Mouse (Mus musculus) stomach, embryonic 16.5 days (tissue): ENCODE data around the gene Otud7a. TPM values are rescaled to one million over a fixed set of nuclear protein-coding genes. Genes with fewer than 3 reads are reported as not detected.

Experiments used
- ATAC-seq: fragments of 200-750 bp; cut with Nextera tagmentation; 2 replicates; pipeline ENCODE4 v1.8.0; 2017; ENCODE audit warnings: moderate number of reproducible peaks, moderate TSS enrichment; ENCODE audit not compliant: insufficient read depth, low FRiP score
- H3K27ac ChIP-seq: fragments of 300-500 bp; sonication (generic); 2 replicates; pipeline ENCODE4 v1.5.1; 2014; ENCODE audit warnings: low read length
- H3K27me3 ChIP-seq: fragments of 300-500 bp; sonication (generic); 2 replicates; pipeline ENCODE4 v1.6.1; 2014; ENCODE audit warnings: low read length, control low read depth, mixed read lengths; ENCODE audit not compliant: control insufficient read depth, insufficient read depth
- H3K36me3 ChIP-seq: fragments of 300-500 bp; sonication (generic); 2 replicates; pipeline ENCODE4 v1.6.1; 2014; ENCODE audit warnings: low read length; ENCODE audit not compliant: control insufficient read depth, insufficient read depth
- H3K4me1 ChIP-seq: fragments of 300-500 bp; sonication (generic); 2 replicates; pipeline ENCODE4 v1.6.1; 2014; ENCODE audit warnings: low read length, control low read depth, mixed read lengths; ENCODE audit not compliant: control insufficient read depth, insufficient read depth
- H3K4me2 ChIP-seq: fragments of 300-500 bp; sonication (generic); 2 replicates; pipeline ENCODE4 v1.6.1; 2014; ENCODE audit warnings: low read depth, low read length, mixed read lengths
- H3K4me3 ChIP-seq: fragments of 300-500 bp; sonication (generic); replicated peaks from 2 replicates; pipeline ENCODE4 v1.5.1; 2014; ENCODE audit warnings: mild to moderate bottlenecking, low read length
- H3K9ac ChIP-seq: fragments of 300-500 bp; sonication (generic); 2 replicates; pipeline ENCODE4 v1.6.1; 2014; ENCODE audit warnings: low read length
- H3K9me3 ChIP-seq: fragments of 300-500 bp; sonication (generic); replicated peaks from 2 replicates; pipeline ENCODE4 v1.6.1; 2016; ENCODE audit warnings: low read length, control low read depth; ENCODE audit not compliant: control insufficient read depth
- WGBS: fragments of 180-500 bp; shearing (Covaris S2); extraction: QIAGEN DNeasy Blood & Tissue Kit; methylation state at CpG from one replicate; pipeline ENCODE4 v1.1.7; 2014; 5-methylcytosine and 5-hydroxymethylcytosine counted together
- polyA plus RNA-seq: library from polyadenylated mRNA; unstranded; fragments of >200 nt; fragmentation: Nextera tagmentation; extraction: Ambion mirVana; gene quantifications from 2 replicates; pipeline ENCODE4 v1.2.1, GENCODE M21; 2015

The Otud7a gene
- polyA plus RNA-seq, 1 experiment from 2014 or later: 0.19 TPM

GRCm38 (mm10) chr7:63687056-63687455, 242.5 kb downstream of the Otud7a start:
- H3K27ac ChIP-seq: no peak overlapping the region
- ATAC-seq: no peak
- 73% methylated on average over 4 of the region's 4 CpGs for WGBS

DNA sequence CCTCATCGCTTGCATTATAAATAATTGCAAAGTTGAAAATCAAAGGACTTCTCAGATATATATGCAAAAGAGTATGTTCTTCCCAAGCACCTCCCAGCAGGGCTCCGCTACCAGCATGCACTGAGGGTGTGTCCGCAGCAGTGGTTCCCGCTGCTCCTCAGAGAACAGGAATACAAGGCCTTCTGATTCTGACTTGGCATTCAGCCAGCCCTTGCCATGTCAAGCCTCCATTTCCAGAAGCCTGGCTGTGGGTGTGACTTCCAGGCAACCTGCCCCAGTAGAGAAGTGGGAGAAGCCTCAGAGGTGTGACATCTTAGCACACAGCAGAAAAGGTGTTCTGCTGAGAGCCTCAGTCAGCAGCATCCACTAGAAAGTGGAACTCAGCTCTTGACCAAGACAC, 253.4 kb downstream of the Otud7a start:
- ATAC-seq: no peak
- Histone ChIP-seq H3K27ac (no peak overlapping the region), H3K4me2 (no peak overlapping the region), H3K4me1 (no peaks in the 10 kb centered on the region), H3K9ac (no peak overlapping the region), H3K36me3 (no peaks in the 10 kb centered on the region), H3K9me3 (no peaks in the 10 kb centered on the region), H3K27me3 (no peaks in the 10 kb centered on the region), H3K4me3 (no peak overlapping the region)
- WGBS: 74% methylated on average over 4 of the region's 4 CpGs

More at GRCm38 (mm10) chr7:63687056-63687455, 242.5 kb downstream of the Otud7a start:
- Histone ChIP-seq H3K4me1 (no peaks in the 10 kb centered on the region), H3K9me3 (no peaks in the 10 kb centered on the region), H3K9ac (no peak overlapping the region), H3K27me3 (no peaks in the 10 kb centered on the region), H3K4me3 (no peak overlapping the region), H3K4me2 (no peak overlapping the region), H3K36me3 (no peaks in the 10 kb centered on the region)

GRCm38 (mm10) chr7:63717903-63718302, 273.4 kb downstream of the Otud7a start:
- ATAC-seq: no peak
- Histone ChIP-seq H3K4me2 (no peak overlapping the region), H3K9ac (no peak overlapping the region), H3K4me3 (no peak overlapping the region), H3K4me1 (no peaks in the 10 kb centered on the region), H3K36me3 (no peaks in the 10 kb centered on the region), H3K27ac (no peak overlapping the region), H3K27me3 (no peaks in the 10 kb centered on the region), H3K9me3 (no peaks in the 10 kb centered on the region)
- 80% methylated on average over 8 of the region's 8 CpGs for WGBS

DNA sequence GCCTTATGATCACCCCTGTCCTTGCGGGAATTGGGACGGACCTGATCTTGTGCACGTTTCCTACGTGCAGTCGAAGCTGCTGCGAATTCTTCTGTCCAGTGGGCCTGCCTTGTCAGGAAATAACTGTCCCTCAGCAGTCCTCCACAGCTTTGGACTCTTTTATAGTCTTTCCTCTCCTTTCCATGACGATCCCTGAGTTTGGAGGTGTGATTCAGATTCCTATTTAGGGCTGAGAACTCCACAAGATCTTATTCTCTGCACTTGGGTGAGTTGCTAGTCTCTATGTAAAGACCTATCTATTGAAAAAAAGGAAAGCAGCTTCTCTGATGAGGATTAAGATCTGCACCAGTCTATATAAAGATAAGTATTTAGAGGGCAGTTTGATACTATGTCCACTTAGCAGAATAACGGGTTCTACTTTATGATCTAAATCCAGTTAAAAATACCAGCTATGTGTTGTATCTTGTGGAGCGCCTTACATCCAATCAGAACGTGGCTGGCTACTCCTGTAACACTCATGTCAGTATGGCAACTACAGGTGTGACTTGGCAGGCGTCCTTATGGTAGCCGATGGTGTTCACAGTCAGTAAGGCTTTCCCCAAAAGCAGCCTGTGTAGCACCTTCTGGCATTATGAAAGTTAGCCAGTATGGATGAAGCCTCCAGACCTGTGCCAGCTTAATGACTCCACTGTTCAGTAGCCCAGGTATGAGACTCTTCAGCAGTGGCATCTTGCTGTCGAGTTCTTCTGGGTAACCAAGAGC, 274.8 kb downstream of the Otud7a start:
- no peak overlapping the region for H3K4me2 ChIP-seq
- no peaks in the 10 kb centered on the region for H3K27me3 ChIP-seq
- H3K9me3 ChIP-seq: no peaks in the 10 kb centered on the region
- H3K4me1 ChIP-seq: no peaks in the 10 kb centered on the region
- H3K27ac ChIP-seq: no peak overlapping the region
- no peaks in the 10 kb centered on the region for H3K36me3 ChIP-seq
- WGBS: 81% methylated on average over 13 of the region's 13 CpGs
- ATAC-seq: no peak
- no peak overlapping the region for H3K9ac ChIP-seq
- H3K4me3 ChIP-seq: no peak overlapping the region

GRCm38 (mm10) chr7:63720682-63721081, 276.1 kb downstream of the Otud7a start:
- H3K27ac ChIP-seq: no peak overlapping the region
- no peak overlapping the region for H3K4me2 ChIP-seq
- no peak overlapping the region for H3K4me3 ChIP-seq
- no peaks in the 10 kb centered on the region for H3K27me3 ChIP-seq
- 42% methylated on average over 2 of the region's 2 CpGs for WGBS
- H3K9me3 ChIP-seq: no peaks in the 10 kb centered on the region
- no peak for ATAC-seq
- no peaks in the 10 kb centered on the region for H3K36me3 ChIP-seq
- H3K9ac ChIP-seq: no peak overlapping the region
- H3K4me1 ChIP-seq: no peaks in the 10 kb centered on the region

- WGBS: 59% methylated on average over 6 of the region's 6 CpGs
- no peak overlapping the region for H3K4me3 ChIP-seq
- no peak for ATAC-seq
Observed at GRCm38 (mm10) chr7:63725040-63725729, 280.6 kb downstream of the Otud7a start.

GRCm38 (mm10) chr7:63729605-63730004, 285.1 kb downstream of the Otud7a start:
- H3K9ac ChIP-seq: no peak overlapping the region
- H3K36me3 ChIP-seq: no peaks in the 10 kb centered on the region
- 92% methylated on average over 5 of the region's 5 CpGs for WGBS
- H3K27me3 ChIP-seq: no peaks in the 10 kb centered on the region
- H3K9me3 ChIP-seq: no peaks in the 10 kb centered on the region
- no peaks in the 10 kb centered on the region for H3K4me1 ChIP-seq
- no peak overlapping the region for H3K27ac ChIP-seq
- H3K4me2 ChIP-seq: no peak overlapping the region
- H3K4me3 ChIP-seq: no peak overlapping the region
- ATAC-seq: no peak

More at GRCm38 (mm10) chr7:63725040-63725729, 280.6 kb downstream of the Otud7a start:
- Histone ChIP-seq H3K36me3 (no peaks in the 10 kb centered on the region), H3K4me1 (no peaks in the 10 kb centered on the region), H3K9me3 (no peaks in the 10 kb centered on the region), H3K27ac (no peak overlapping the region), H3K27me3 (no peaks in the 10 kb centered on the region), H3K4me2 (no peak overlapping the region), H3K9ac (no peak overlapping the region)

DNA sequence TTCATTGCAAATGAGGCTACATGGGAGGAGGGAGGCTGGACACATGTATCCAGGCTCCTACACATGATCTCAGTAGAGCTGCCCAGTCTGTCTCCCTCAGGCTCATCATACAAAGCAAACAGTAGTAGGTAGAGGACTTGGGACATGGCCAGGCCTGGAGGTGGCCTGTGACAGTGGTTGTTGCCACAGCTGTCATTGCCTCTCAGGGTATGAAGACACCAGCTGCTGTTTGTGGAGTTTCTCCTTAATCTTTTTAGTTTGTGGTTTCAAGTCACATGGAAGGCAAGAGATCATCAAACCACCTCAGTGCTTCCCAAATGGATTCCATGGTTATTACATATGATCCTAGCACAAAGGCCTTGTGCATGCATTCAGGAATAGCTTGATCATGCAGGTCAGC, 285.5 kb downstream of the Otud7a start:
- Histone ChIP-seq H3K27ac (no peak overlapping the region), H3K27me3 (no peaks in the 10 kb centered on the region), H3K36me3 (no peaks in the 10 kb centered on the region), H3K9me3 (no peaks in the 10 kb centered on the region), H3K4me3 (no peak overlapping the region), H3K9ac (no peak overlapping the region), H3K4me2 (no peak overlapping the region), H3K4me1 (no peaks in the 10 kb centered on the region)
- ATAC-seq: no peak

DNA sequence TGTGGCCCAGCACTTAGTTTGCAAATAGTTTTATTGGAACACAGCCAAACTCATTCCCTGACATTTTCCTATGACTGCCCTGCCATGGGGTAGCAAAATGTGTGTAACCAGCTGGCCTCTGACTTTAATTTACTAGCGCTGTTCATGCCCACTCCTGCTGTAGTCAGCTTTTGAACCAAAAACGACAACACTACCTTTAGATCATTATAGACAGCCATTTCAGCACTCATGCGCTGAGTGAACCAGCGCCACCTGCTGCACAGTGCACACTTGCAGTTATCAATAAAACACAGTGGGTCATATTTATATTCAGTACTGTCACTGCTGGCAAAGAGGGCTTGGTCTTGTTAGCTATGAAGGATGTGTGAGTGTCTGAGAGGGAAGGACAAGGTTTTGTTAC, 293.2 kb downstream of the Otud7a start:
- Histone ChIP-seq H3K27ac (no peak overlapping the region), H3K4me2 (no peak overlapping the region), H3K27me3 (no peaks in the 10 kb centered on the region), H3K4me3 (no peak overlapping the region), H3K9ac (no peak overlapping the region), H3K36me3 (no peaks in the 10 kb centered on the region), H3K9me3 (no peaks in the 10 kb centered on the region), H3K4me1 (no peaks in the 10 kb centered on the region)
- WGBS: 59% methylated on average over 4 of the region's 4 CpGs
- ATAC-seq: no peak
